10 mouse cellular contexts compared by ENCODE assay signal in the genomic region with DNA sequence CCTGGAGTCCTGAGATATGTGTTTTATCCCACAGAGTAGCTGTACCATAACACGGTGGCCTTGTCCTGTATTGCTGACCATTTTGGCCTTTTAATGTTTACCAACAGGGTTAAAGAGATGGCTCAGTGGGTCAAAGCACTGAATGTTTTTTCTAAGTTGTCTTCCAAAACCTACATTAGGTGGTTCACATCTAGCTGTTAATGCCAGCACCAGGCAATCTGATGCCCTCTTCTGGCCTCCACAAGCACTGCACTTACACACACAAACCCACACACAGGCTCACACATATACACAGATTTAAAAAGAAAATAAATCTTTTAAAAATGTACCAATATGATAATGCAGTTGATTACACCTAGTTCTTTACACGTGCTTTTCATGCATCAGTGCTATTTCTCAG. TPM values are rescaled to one million over a fixed set of nuclear protein-coding genes. Genes with fewer than 3 reads are reported as not detected.
DNase-seq lines count a peak whose midpoint lies in the region; ATAC-seq and TF ChIP-seq lines count a peak whose summit lies in the region.
"Had no signal": no experiment of that assay in that cellular context is flagged by ENCODE, and none has a peak within 500 bp of the region (broad histone marks: within the 10 kb centered on the region; RNA-seq: fewer than 3 reads in every experiment).

No protein-coding gene starts in this region.

- WGBS in hindbrain, postnatal 0 days, result 90% methylated on average over 2 of the region's 2 CpGs
- WGBS in hindbrain, embryonic 13.5 days, result 88% methylated on average over 2 of the region's 2 CpGs

- H3K4me2 ChIP-seq in hindbrain, postnatal 0 days (ENCODE audit: low read depth, low read length), result no peak overlapping the region
- H3K4me2 ChIP-seq in hindbrain, embryonic 13.5 days, result no peak overlapping the region
- H3K4me2 ChIP-seq: limb, embryonic 15.5 days had no signal

- peak; percentile 36 for TF ChIP-seq CTCF in hindbrain, postnatal 0 days (IDR thresholded peaks at IDR 0.05; ENCODE audit: low read depth)
- peak; percentile 37; the same call in 1 of the 2 replicates for TF ChIP-seq CTCF in embryonic fibroblast, embryonic 13.5 days (IDR thresholded peaks at IDR 0.05; ENCODE audit: borderline replicate concordance, insufficient read depth, low read length)

- H3K27ac ChIP-seq in hindbrain, postnatal 0 days, result no peak overlapping the region
- H3K27ac ChIP-seq in hindbrain, embryonic 13.5 days, result no peak overlapping the region
- no peak overlapping the region for H3K27ac ChIP-seq in embryonic fibroblast, embryonic 13.5 days (ENCODE audit: insufficient read depth, low read length)
- H3K27ac ChIP-seq: limb, embryonic 15.5 days had no signal

- H3K9ac ChIP-seq in hindbrain, postnatal 0 days (replicated peaks; ENCODE audit: low read length), result no peak overlapping the region
- H3K9ac ChIP-seq in hindbrain, embryonic 13.5 days, result no peak overlapping the region
- H3K9ac ChIP-seq: limb, embryonic 15.5 days had no signal

- H3K4me3 ChIP-seq in hindbrain, postnatal 0 days (ENCODE audit: low read length), result no peak overlapping the region
- H3K4me3 ChIP-seq in hindbrain, embryonic 13.5 days, result no peak overlapping the region
- no peak overlapping the region for H3K4me3 ChIP-seq in embryonic fibroblast, embryonic 13.5 days (ENCODE audit: insufficient read depth, low read length)
- H3K4me3 ChIP-seq: limb, embryonic 15.5 days had no signal

- no peak for DNase-seq in hindbrain, postnatal 0 days (ENCODE audit: low spot score)
- DNase-seq in lung, postnatal 36 days, result peak; percentile 7
- no peak for DNase-seq in lung, postnatal 14 days
- DNase-seq in cerebellum, postnatal 14 days, result no peak
- no peak for DNase-seq in yolk sac, embryonic 10.5 days (ENCODE audit: low spot score)
- DNase-seq in spleen, adult 12 weeks (ENCODE audit: low spot score), result no peak
- DNase-seq: embryo, embryonic 11 days had no signal

- no peaks in the 10 kb centered on the region for H3K9me3 ChIP-seq in hindbrain, postnatal 0 days (ENCODE audit: low read length)
- H3K9me3 ChIP-seq in hindbrain, embryonic 13.5 days, result no peaks in the 10 kb centered on the region
- H3K9me3 ChIP-seq: limb, embryonic 15.5 days had no signal

- no peak for TF ChIP-seq POLR2A in embryonic fibroblast, embryonic 13.5 days (IDR thresholded peaks at IDR 0.05; ENCODE audit: low read depth, low read length)

- no peaks in the 10 kb centered on the region for H3K4me1 ChIP-seq in hindbrain, postnatal 0 days (ENCODE audit: insufficient read depth, low read length)
- no peaks in the 10 kb centered on the region for H3K4me1 ChIP-seq in hindbrain, embryonic 13.5 days (replicated peaks)
- no peaks in the 10 kb centered on the region for H3K4me1 ChIP-seq in embryonic fibroblast, embryonic 13.5 days (ENCODE audit: control insufficient read depth, insufficient read depth, low read length)
- H3K4me1 ChIP-seq: limb, embryonic 15.5 days had no signal

- ATAC-seq in hindbrain, postnatal 0 days, result no peak
- ATAC-seq in hindbrain, embryonic 13.5 days (ENCODE audit: low FRiP score), result no peak

- H3K27me3 ChIP-seq in hindbrain, postnatal 0 days (ENCODE audit: insufficient read depth, low read length), result no peaks in the 10 kb centered on the region
- no peaks in the 10 kb centered on the region for H3K27me3 ChIP-seq in hindbrain, embryonic 13.5 days
- H3K27me3 ChIP-seq: limb, embryonic 15.5 days had no signal

- no peaks in the 10 kb centered on the region for H3K36me3 ChIP-seq in hindbrain, postnatal 0 days (ENCODE audit: insufficient read depth, low read length)
- H3K36me3 ChIP-seq in hindbrain, embryonic 13.5 days, result peaks cover 17% of the 10 kb centered on the region

RNA-seq across cellular contexts. Expression of a gene that starts 17.7 kb away (rescaled TPM):
- 19.9 and 29.7 TPM in 2 replicates for total RNA-seq in hindbrain, postnatal 0 days (2014; rRNA removed)
- polyA plus RNA-seq in hindbrain, postnatal 0 days (2015; fragmentation: Nextera tagmentation; extraction: Ambion mirVana), result 11.3 and 12.9 TPM in 2 replicates
- 20.5 and 22.2 TPM in 2 replicates for polyA plus RNA-seq in hindbrain, embryonic 13.5 days (2015; fragmentation: Nextera tagmentation; extraction: Ambion mirVana)
- polyA plus RNA-seq in embryonic fibroblast, embryonic 13.5 days (2011; ENCODE audit: insufficient read length, low read depth, missing spikeins), result 24.0 and 24.8 TPM in 2 replicates

RNA-seq across cellular contexts. Expression of a gene that starts 19.3 kb away (rescaled TPM):
- 0.61 and 0.89 TPM in 2 replicates for total RNA-seq in hindbrain, postnatal 0 days (2014; rRNA removed)
- 4.1 and 6.3 TPM in 2 replicates for polyA plus RNA-seq in hindbrain, postnatal 0 days (2015; fragmentation: Nextera tagmentation; extraction: Ambion mirVana)
- polyA plus RNA-seq in hindbrain, embryonic 13.5 days (2015; fragmentation: Nextera tagmentation; extraction: Ambion mirVana), result 10.1 and 12.0 TPM in 2 replicates
- 4.3 and 7.1 TPM in 2 replicates for polyA plus RNA-seq in embryonic fibroblast, embryonic 13.5 days (2011; ENCODE audit: insufficient read length, low read depth, missing spikeins)
